Mouse (Mus musculus) ES-E14 (cell line): ENCODE results near the gene Map4k3.

ENCODE experiments used
- CHD2 ChIP-seq: IDR thresholded peaks from 2 replicates; pipeline ENCODE4 v1.6.1; 2014; ENCODE audit warnings: mild to moderate bottlenecking, low read depth, low read length, inconsistent platforms
- HCFC1 ChIP-seq: IDR thresholded peaks from 2 replicates; pipeline ENCODE4 v1.6.1; 2012; ENCODE audit warnings: low read length, inconsistent platforms, borderline replicate concordance; ENCODE audit not compliant: insufficient read depth
- MAFK ChIP-seq: IDR thresholded peaks from 2 replicates; pipeline ENCODE4 v1.6.1; 2014; ENCODE audit warnings: mild to moderate bottlenecking, low read depth, low read length, inconsistent platforms; ENCODE audit not compliant: insufficient read depth
- ZNF384 ChIP-seq: IDR thresholded peaks from 2 replicates; pipeline ENCODE4 v1.6.1; 2012; ENCODE audit warnings: low read depth, low read length, inconsistent platforms

DNA sequence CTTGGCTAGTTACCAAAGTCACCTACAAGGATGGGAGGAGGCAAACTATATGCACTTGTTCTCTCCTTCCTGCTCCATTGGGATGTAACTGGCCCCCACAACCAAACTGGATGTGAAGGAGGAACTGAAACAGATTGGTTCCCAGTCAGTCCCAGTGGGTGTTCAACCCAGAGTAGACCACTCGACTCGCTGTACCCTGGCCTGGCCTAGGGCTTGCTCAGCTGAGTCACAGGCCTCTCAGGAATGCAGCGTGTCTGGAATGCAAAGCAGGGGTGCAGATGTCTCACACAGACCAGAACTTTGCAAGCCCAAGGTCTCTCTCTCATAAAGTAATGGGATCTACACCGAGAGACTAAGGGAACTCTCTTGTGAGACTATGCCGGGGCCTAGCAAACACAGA lies 27.8 kb upstream of the Map4k3 start:
- TF ChIP-seq ZNF384 (no peak), MAFK (0 out of 2 replicates have a peak, but pooled peaks have one; percentile 5), CHD2 (no peak), HCFC1 (no peak)
